Mouse (Mus musculus): Measurements from ENCODE around the gene Kazald1. TPM values are rescaled to one million over a fixed set of nuclear protein-coding genes. Genes with fewer than 3 reads are reported as not detected.

Kazald1 gene
- polyA plus RNA-seq, 1 experiment, result 0.67 TPM

GRCm38 (mm10) chr19:45058113-45058839, 16.8 kb upstream of the Kazald1 start:
- peak overlapping the region; percentile 96 for H3K27ac ChIP-seq (ENCODE audit: insufficient read depth, low read length)
- H3K27me3 ChIP-seq (ENCODE audit: control insufficient read depth, insufficient read depth, low read length, poor library complexity, severe bottlenecking), result no peaks in the 10 kb centered on the region
- TF ChIP-seq EP300 (IDR thresholded peaks at IDR 0.05; ENCODE audit: insufficient read depth, low read depth, low read length) (no peak), POLR2A (IDR thresholded peaks at IDR 0.05; ENCODE audit: insufficient read depth, low read length) (peak; percentile 56), CTCF (IDR thresholded peaks at IDR 0.05; ENCODE audit: low read depth, low read length) (no peak)
- H3K4me1 ChIP-seq (ENCODE audit: control insufficient read depth, insufficient read depth, low read length), result peaks cover 3% of the 10 kb centered on the region
- H3K36me3 ChIP-seq (ENCODE audit: control insufficient read depth, insufficient read depth, low read length, poor library complexity, severe bottlenecking), result no peaks in the 10 kb centered on the region
- H3K9me3 ChIP-seq (replicated peaks; ENCODE audit: control insufficient read depth, insufficient read depth, low read length, poor library complexity, severe bottlenecking), result no peaks in the 10 kb centered on the region
- H3K9ac ChIP-seq (ENCODE audit: low read depth, poor library complexity, severe bottlenecking), result peak overlapping the region; percentile 87
- H3K4me3 ChIP-seq (ENCODE audit: low read depth, low read length), result peak overlapping the region; percentile 98

GRCm38 (mm10) chr19:45058841-45059240, 16.2 kb upstream of the Kazald1 start:
- Histone ChIP-seq H3K9me3 (replicated peaks; ENCODE audit: control insufficient read depth, insufficient read depth, low read length, poor library complexity, severe bottlenecking) (no peaks in the 10 kb centered on the region), H3K27ac (ENCODE audit: insufficient read depth, low read length) (peak overlapping the region; percentile 96), H3K4me3 (ENCODE audit: low read depth, low read length) (peak overlapping the region; percentile 98), H3K36me3 (ENCODE audit: control insufficient read depth, insufficient read depth, low read length, poor library complexity, severe bottlenecking) (no peaks in the 10 kb centered on the region), H3K9ac (ENCODE audit: low read depth, poor library complexity, severe bottlenecking) (peak overlapping the region; percentile 87), H3K4me1 (ENCODE audit: control insufficient read depth, insufficient read depth, low read length) (peaks cover 3% of the 10 kb centered on the region), H3K27me3 (ENCODE audit: control insufficient read depth, insufficient read depth, low read length, poor library complexity, severe bottlenecking) (no peaks in the 10 kb centered on the region)
- no peak for TF ChIP-seq CTCF (IDR thresholded peaks at IDR 0.05; ENCODE audit: low read depth, low read length)
- no peak for TF ChIP-seq POLR2A (IDR thresholded peaks at IDR 0.05; ENCODE audit: insufficient read depth, low read length)
- no peak for TF ChIP-seq EP300 (IDR thresholded peaks at IDR 0.05; ENCODE audit: insufficient read depth, low read depth, low read length)

GRCm38 (mm10) chr19:45063565-45064292, 11.3 kb upstream of the Kazald1 start:
- H3K27me3 ChIP-seq (ENCODE audit: control insufficient read depth, insufficient read depth, low read length, poor library complexity, severe bottlenecking), result no peaks in the 10 kb centered on the region
- no peak overlapping the region for H3K27ac ChIP-seq (ENCODE audit: insufficient read depth, low read length)
- H3K9me3 ChIP-seq (replicated peaks; ENCODE audit: control insufficient read depth, insufficient read depth, low read length, poor library complexity, severe bottlenecking), result no peaks in the 10 kb centered on the region
- peak; percentile 74 for TF ChIP-seq CTCF (IDR thresholded peaks at IDR 0.05; ENCODE audit: low read depth, low read length)
- no peak for TF ChIP-seq POLR2A (IDR thresholded peaks at IDR 0.05; ENCODE audit: insufficient read depth, low read length)
- TF ChIP-seq EP300 (IDR thresholded peaks at IDR 0.05; ENCODE audit: insufficient read depth, low read depth, low read length), result no peak
- H3K4me3 ChIP-seq (ENCODE audit: low read depth, low read length), result no peak overlapping the region
- no peak overlapping the region for H3K9ac ChIP-seq (ENCODE audit: low read depth, poor library complexity, severe bottlenecking)
- H3K4me1 ChIP-seq (ENCODE audit: control insufficient read depth, insufficient read depth, low read length), result peaks cover 1% of the 10 kb centered on the region
- no peaks in the 10 kb centered on the region for H3K36me3 ChIP-seq (ENCODE audit: control insufficient read depth, insufficient read depth, low read length, poor library complexity, severe bottlenecking)

- no peaks in the 10 kb centered on the region for H3K36me3 ChIP-seq (ENCODE audit: control insufficient read depth, insufficient read depth, low read length, poor library complexity, severe bottlenecking)
- no peaks in the 10 kb centered on the region for H3K9me3 ChIP-seq (replicated peaks; ENCODE audit: control insufficient read depth, insufficient read depth, low read length, poor library complexity, severe bottlenecking)
- no peak for TF ChIP-seq POLR2A (IDR thresholded peaks at IDR 0.05; ENCODE audit: insufficient read depth, low read length)
- no peak for TF ChIP-seq EP300 (IDR thresholded peaks at IDR 0.05; ENCODE audit: insufficient read depth, low read depth, low read length)
- no peak for TF ChIP-seq CTCF (IDR thresholded peaks at IDR 0.05; ENCODE audit: low read depth, low read length)
- H3K4me1 ChIP-seq (ENCODE audit: control insufficient read depth, insufficient read depth, low read length), result peaks cover 1% of the 10 kb centered on the region
- H3K27ac ChIP-seq (ENCODE audit: insufficient read depth, low read length), result no peak overlapping the region
- peak overlapping the region; percentile 52 for H3K4me3 ChIP-seq (ENCODE audit: low read depth, low read length)
- peak overlapping the region; percentile 74 for H3K9ac ChIP-seq (ENCODE audit: low read depth, poor library complexity, severe bottlenecking)
- H3K27me3 ChIP-seq (ENCODE audit: control insufficient read depth, insufficient read depth, low read length, poor library complexity, severe bottlenecking), result no peaks in the 10 kb centered on the region
These were observed 9.8 kb upstream of the Kazald1 start for GRCm38 (mm10) chr19:45065226-45065625.

- Histone ChIP-seq H3K27me3 (ENCODE audit: control insufficient read depth, insufficient read depth, low read length, poor library complexity, severe bottlenecking) (no peaks in the 10 kb centered on the region), H3K27ac (ENCODE audit: insufficient read depth, low read length) (no peak overlapping the region), H3K4me3 (ENCODE audit: low read depth, low read length) (0 out of 2 replicates have a peak overlapping the region, but pooled peaks have one; percentile 9)
These were observed 7.9 kb upstream of the Kazald1 start for GRCm38 (mm10) chr19:45067170-45067569.

More at GRCm38 (mm10) chr19:45067170-45067569, 7.9 kb upstream of the Kazald1 start:
- Histone ChIP-seq H3K9ac (ENCODE audit: low read depth, poor library complexity, severe bottlenecking) (peak overlapping the region; percentile 20), H3K36me3 (ENCODE audit: control insufficient read depth, insufficient read depth, low read length, poor library complexity, severe bottlenecking) (no peaks in the 10 kb centered on the region), H3K9me3 (replicated peaks; ENCODE audit: control insufficient read depth, insufficient read depth, low read length, poor library complexity, severe bottlenecking) (no peaks in the 10 kb centered on the region), H3K4me1 (ENCODE audit: control insufficient read depth, insufficient read depth, low read length) (peaks cover 1% of the 10 kb centered on the region)
- no peak for TF ChIP-seq POLR2A (IDR thresholded peaks at IDR 0.05; ENCODE audit: insufficient read depth, low read length)
- TF ChIP-seq CTCF (IDR thresholded peaks at IDR 0.05; ENCODE audit: low read depth, low read length), result no peak
- TF ChIP-seq EP300 (IDR thresholded peaks at IDR 0.05; ENCODE audit: insufficient read depth, low read depth, low read length), result no peak
